Mouse (Mus musculus) heart, adult 9 months (tissue): Measurements from ENCODE around the gene Akna.

Source experiments
- DNase-seq, 2 experiments: peaks; one replicate each; pipeline ENCODE4 v3.0.0; 2022; ENCODE audit warnings: low spot score in 2 of 2

Gene Akna

GRCm38 (mm10) chr4:63384262-63384661 is 18.9 kb downstream of the Akna start:
- DNase-seq, result no peak

DNA sequence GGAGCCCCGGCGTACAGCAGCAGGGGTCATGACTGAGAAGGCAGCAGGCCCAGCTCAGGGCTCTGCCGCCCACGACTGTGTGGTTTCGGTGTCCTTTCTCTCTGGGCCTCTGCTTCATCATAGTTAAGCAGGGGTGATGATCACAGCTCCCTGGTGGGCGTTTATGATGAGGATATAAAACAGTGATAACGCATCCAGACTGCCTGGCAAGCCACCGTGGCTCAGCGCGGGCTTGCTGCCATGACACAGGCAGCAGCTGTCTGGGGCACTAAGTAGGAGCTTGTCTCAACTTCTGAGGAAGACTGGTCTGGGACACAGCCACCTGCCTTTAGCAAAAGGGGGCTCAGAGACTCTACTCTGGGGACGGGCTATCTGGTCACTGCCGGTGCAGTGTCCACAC is 19.7 kb downstream of the Akna start:
- DNase-seq, result no peak

GRCm38 (mm10) chr4:63382676-63383369 is 20.3 kb downstream of the Akna start:
- no peak for DNase-seq

DNA sequence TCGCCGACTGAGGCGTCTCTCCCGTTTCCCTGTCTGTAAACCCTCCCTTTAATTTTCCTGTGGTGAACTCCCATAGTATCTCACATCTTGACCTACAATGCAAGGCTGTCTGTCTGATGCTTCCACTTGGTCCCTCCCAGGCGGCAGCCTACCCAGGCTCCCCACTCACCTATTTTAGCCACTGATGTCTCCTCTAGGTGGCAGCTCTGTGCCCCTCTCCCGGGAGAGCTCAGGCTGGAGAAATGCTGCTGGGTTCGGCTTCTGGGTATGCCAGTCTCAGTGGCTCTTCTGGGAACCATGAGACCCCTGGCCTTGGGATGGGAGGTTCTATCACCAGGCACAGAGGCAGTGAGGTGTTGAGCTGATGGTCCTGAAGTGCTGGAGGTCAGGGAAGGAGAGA is 25.7 kb downstream of the Akna start:
- DNase-seq, result no peak

- DNase-seq, result no peak
Observed at GRCm38 (mm10) chr4:63375367-63375766, 27.8 kb downstream of the Akna start.

DNA sequence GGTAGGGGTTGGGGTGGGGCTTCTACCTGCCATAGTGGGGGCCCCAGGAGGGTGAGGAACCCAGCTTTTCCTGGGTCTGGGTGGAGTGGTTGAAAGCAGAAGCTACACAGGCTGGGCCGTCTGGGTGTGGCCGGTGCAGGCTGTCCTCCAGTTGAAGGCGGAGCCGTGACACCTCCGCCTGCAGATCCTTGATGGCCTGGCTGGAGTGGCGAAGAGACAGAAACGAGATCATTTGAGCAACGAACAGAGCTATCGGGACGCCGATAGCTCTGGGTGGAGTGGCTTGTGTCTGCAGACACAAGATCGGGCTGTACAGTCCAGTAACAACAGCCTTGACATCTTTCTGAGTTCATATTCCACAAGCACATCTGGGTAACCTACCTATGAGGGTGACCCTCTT is 28.8 kb downstream of the Akna start:
- DNase-seq, result no peak

GRCm38 (mm10) chr4:63373404-63373803 is 29.8 kb downstream of the Akna start:
- DNase-seq, result no peak

DNA sequence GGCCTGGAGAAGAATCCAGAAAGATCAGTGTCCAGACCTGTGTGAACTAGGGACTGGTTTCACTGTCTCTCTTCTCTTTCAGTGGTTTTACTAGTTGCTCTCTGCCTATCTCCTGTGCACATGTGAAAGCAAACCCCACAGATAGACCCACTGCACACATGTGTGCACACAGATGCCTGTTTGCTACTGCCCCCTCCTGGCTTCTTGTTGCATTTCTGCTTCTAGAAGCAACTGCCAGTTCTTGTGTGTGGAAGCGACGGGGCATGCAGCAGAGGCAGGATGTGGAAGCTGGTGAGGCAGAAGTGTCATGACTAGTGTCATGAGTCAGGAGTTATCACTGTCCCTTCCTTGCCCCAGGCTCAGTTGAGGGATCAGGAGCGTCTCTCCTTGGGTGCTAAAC is 31.3 kb downstream of the Akna start:
- peak in 1 of 2 experiments; percentile 21 for DNase-seq

DNA sequence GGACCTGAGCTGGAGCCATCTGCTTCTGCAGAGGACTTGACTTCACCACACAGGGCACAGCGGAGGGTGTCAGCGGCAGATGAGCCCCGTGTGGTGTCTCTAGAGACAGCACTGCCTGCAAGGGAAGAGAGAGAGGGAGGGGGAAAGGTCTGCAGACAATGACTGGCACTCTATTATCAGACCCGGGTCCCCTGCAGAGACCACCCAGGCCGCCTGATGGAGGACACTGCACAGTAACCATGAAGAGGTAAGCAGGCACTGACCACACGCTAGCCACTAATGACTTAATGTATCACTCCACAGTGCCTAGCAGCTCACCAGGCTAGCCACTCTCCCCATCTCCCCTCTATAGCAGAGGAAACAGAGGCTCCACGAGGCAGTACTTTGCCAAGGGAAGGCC is 32.3 kb downstream of the Akna start:
- no peak for DNase-seq

DNA sequence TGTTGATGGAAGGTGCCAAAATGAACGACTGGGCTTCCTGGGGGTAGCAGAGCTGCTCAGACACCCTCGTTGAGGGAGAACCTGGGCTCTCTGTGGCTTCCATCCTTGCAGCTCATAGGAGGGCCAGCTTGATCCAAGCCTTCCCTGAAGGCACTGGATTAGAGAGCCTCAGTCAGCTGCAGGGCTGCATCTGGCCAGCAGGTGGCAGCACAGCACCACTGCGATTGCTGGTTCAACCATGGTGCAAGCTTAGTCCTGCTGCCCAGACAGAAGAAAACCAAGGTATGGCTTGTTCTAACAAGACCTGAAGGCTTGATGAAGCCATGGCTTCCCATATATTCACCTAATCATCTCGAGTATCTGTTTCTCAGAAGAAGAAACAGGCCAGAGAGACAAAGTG is 34.6 kb downstream of the Akna start:
- DNase-seq, result peak; percentile 65 to 85

DNA sequence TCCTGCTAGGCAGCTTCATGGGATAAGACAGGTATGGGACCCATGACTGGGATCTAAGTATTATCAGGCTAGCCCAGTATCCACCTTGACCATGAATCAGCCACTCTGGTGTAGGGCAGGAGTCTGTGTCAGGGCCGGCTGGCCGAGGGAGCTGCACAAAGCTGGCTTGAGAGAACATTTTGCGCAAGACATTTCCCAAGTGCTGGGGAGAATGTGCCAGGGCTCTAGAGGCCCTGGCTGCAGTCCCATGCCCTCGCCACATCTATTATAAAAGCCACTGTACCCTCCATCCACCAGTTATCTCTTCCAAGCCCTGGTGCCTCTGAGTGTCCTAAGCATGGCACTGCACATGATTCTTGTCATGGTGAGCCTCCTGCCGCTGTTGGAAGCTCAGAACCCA is 41.0 kb downstream of the Akna start, which contains the start of gene Orm2:
Gene Orm2 (plus strand): TSS at position 300 of the 400 bp plus-strand sequence.
- DNase-seq, result peak; percentile 33 to 65

- DNase-seq, result no peak
Observed at GRCm38 (mm10) chr4:63359861-63360260, 43.3 kb downstream of the Akna start.

DNA sequence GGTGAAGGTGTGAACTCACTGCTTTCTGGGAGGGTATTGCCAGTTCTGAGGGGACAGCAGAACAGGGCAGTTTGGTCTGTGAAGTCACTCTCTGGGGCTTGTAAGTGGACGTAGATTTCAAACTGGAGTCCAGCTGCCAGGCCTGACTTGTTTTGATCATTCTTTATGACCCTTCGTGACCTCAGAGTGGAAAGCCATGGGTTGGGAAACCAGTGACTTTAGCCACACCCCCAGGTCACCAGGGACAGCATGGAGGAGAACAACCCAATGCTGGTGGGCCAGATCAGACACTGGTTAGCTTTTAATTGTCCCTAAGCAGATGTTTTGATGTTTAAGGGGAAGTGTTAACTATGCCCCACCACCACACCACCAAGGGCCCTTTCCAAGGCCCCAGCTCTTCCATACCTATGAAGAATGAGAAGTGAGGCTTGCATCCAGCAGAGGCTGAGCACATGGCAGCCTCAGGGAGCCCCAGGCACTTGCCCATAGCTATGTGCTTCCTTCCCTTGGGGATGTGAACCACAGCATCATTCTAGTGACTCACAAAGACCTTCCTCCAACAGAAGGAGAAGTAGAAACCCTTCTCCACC is 46.1 kb downstream of the Akna start:
- peak in 1 of 2 experiments; percentile 32 for DNase-seq

DNA sequence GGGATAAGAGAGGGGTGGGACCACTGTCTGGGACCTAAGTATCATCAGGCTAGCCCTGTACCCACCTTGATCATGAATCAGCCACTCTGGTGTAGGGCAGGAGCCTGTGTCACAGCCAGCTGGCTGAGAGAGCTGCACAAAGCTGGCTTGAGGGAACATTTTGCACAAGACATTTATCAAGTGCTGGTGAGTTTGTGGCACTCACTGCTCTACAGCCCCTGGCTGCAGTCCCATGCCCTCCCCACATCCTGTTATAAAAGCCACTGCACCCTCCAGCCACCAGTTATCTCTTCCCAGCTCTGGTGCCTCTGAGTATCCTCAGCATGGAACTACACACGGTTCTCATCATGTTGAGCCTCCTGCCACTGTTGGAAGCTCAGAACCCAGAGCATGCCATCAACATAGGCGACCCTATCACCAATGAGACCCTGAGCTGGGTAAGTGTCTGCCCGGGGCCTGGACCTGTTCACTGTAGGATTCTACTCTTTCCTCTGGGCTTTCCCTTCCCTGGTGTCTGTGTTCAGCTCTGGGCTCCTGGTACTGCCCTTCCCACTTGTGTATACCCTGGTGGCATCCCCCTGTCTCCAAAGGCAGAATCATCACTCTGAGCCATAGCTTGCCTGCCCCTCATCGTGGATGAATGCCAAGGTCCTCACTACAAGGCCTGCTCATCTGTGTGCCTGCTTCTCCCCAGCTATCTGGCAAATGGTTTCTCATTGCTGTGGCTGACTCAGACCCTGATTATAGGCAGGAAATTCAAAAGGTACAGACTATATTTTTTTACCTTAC is 47.1 kb downstream of the Akna start, which contains the start of gene Orm3:
Gene Orm3 (plus strand): TSS at position 286 of the 789 bp plus-strand sequence.
- DNase-seq, result peak; percentile 75 to 76

DNA sequence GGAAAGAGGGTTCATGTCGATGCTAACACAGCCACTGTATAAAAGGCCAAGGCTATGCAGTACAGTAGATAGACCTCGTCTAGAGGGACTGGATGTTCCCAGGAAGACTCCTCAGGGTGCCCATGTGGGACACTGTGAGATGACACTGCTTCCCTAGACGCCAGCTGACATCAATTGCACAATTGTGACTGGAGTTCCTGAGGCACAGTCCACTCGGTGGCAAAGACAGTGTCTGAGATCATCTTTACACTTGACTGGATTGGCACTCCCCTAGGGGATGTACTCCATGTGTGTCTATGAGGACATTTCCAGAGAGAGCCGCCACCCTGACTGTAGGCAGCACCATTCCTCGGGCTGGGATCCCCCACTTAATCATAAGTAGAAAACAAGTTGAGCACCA is 54.6 kb downstream of the Akna start:
- no peak for DNase-seq

GRCm38 (mm10) chr4:63346659-63347058 is 56.5 kb downstream of the Akna start:
- DNase-seq, result no peak

DNA sequence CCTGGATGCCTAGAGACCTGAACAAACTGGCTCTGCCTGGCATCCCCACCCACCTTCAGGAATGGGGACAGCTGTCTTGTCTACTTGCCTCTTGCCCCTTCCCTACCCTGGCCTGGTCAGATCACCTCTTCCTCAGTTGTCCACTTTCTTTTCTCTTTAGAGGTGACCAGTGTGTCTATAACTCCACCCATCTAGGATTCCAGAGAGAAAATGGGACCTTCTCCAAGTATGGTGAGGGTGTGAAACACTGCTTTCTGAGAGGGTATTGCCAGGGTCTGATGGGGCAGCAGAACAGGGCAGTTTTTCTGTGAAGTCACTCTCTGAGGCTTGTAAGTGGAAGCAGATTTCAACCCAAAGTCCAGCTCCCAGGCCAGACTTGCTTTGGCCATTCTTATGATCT is 57.9 kb downstream of the Akna start:
- DNase-seq, result no peak

- no peak for DNase-seq
Observed at GRCm38 (mm10) chr4:63344295-63344694, 58.9 kb downstream of the Akna start, which contains the start of gene Orm1. TSS of gene Orm1 (plus strand) at chr4:63344560.

DNA sequence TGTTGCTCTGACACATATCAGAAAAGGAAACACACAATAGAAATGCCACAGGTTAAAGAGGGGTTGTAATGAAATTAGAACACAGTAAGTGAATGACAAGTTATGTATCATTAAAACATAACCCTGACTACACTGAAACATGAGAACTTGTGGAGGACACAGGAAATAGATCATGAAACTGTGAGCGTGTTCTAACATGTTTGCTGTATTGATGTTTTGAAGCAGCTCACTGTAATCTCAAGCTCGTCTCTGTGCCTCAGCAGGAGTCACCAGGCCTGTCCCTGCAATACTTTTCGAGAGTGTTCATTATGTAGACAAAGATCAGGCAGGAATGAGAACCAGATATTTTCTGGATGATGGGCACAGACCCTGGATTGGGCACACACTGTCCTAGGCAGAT is 59.5 kb downstream of the Akna start:
- no peak for DNase-seq

- DNase-seq, result no peak
Observed at GRCm38 (mm10) chr4:63342491-63342890, 60.7 kb downstream of the Akna start.

DNA sequence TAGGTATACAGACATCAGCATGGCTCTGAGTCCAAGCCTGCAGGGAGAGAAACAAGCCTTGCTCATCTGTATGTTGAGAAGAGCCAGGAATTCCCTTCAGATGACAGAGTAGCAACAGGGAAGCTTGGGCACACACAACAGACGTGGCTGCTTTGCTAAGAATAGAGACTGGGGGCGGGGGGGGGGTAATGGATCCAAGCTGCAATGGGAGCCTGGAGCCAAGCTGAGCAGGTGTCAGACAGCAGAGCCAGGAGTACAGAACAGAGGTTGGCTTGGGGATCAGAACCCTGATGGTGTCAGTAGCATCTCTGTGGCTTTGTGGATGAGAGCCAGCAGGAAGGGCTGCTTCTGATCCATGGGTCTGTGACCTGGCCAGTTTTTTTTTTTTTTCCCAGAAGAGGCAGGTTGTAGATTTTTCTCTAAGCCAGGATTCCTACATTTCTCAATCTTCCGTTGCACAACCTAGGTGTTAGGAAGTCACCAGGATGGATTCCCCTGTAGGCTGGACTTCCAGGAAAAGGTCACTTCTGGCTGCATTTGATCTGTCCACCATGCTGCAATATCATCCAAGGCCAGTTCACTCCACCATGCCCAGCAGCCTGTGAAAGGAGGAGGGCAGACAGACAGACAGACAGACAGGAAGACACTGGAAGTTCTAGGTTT is 64.6 kb downstream of the Akna start:
- DNase-seq, result no peak

GRCm38 (mm10) chr4:63333403-63333802 is 69.8 kb downstream of the Akna start:
- DNase-seq, result no peak
